Mouse (Mus musculus) liver, postnatal 0 days (tissue): Measurements from ENCODE around the gene Adgrl4. TPM values are rescaled to one million over a fixed set of nuclear protein-coding genes. Genes with fewer than 3 reads are reported as not detected.

Experiments
- ATAC-seq: fragments of 200-750 bp; cut with Nextera tagmentation; 2 replicates; pipeline ENCODE4 v1.8.0; 2017; ENCODE audit warnings: mild to moderate bottlenecking, moderate library complexity
- DNase-seq: peaks from one replicate; pipeline ENCODE4 v3.0.0-alpha.2; 2016
- H3K27ac ChIP-seq: fragments of 300-500 bp; sonication (generic); 2 replicates; pipeline ENCODE4 v1.5.1; 2014; ENCODE audit warnings: antibody characterized with exemption, moderate library complexity, mild to moderate bottlenecking, low read depth
- H3K27me3 ChIP-seq: fragments of 300-500 bp; sonication (generic); 2 replicates; pipeline ENCODE4 v1.6.1; 2014; ENCODE audit warnings: low read length, control low read depth, mixed read lengths; ENCODE audit not compliant: insufficient read depth
- H3K36me3 ChIP-seq: fragments of 300-500 bp; sonication (generic); replicated peaks from 2 replicates; pipeline ENCODE4 v1.6.1; 2014; ENCODE audit warnings: mild to moderate bottlenecking, control low read depth, low read length, moderate library complexity, mixed read lengths; ENCODE audit not compliant: insufficient read depth
- H3K4me1 ChIP-seq: fragments of 300-500 bp; sonication (generic); 2 replicates; pipeline ENCODE4 v1.6.1; 2014; ENCODE audit warnings: antibody characterized with exemption, mild to moderate bottlenecking, control low read depth; ENCODE audit not compliant: insufficient read depth
- H3K4me2 ChIP-seq: fragments of 300-500 bp; sonication (generic); 2 replicates; pipeline ENCODE4 v1.6.1; 2014; ENCODE audit warnings: low read depth, mild to moderate bottlenecking, low read length, moderate library complexity, mixed read lengths
- H3K4me3 ChIP-seq: fragments of 300-500 bp; sonication (generic); 2 replicates; pipeline ENCODE4 v1.5.1; 2014; ENCODE audit warnings: low read depth, low read length
- H3K9ac ChIP-seq: fragments of 300-500 bp; sonication (generic); replicated peaks from 2 replicates; pipeline ENCODE4 v1.6.1; 2014; ENCODE audit warnings: mild to moderate bottlenecking, moderate library complexity
- H3K9me3 ChIP-seq: fragments of 300-500 bp; sonication (generic); 2 replicates; pipeline ENCODE4 v1.6.1; 2016; ENCODE audit warnings: mild to moderate bottlenecking, control low read depth, low read length, mixed read lengths
- CTCF ChIP-seq: sonication (generic); IDR thresholded peaks from 2 replicates; pipeline ENCODE4 v1.5.1; 2016; ENCODE audit warnings: antibody characterized with exemption, low read depth
- EP300 ChIP-seq: IDR thresholded peaks from 2 replicates; pipeline ENCODE4 v1.6.1; 2016; ENCODE audit warnings: antibody characterized with exemption, low read depth, mild to moderate bottlenecking
- WGBS: fragments of 180-500 bp; shearing (Covaris S2); extraction: QIAGEN DNeasy Blood & Tissue Kit; methylation state at CpG from one replicate; pipeline ENCODE4 v1.1.7; 2014; ENCODE audit not compliant: insufficient replicate concordance; 5-methylcytosine and 5-hydroxymethylcytosine counted together
- polyA plus RNA-seq: library from polyadenylated mRNA; unstranded; fragments of >200 nt; fragmentation: Nextera tagmentation; extraction: Ambion mirVana; gene quantifications from 2 replicates; pipeline ENCODE4 v1.2.1, GENCODE M21; 2015

The Adgrl4 gene
- polyA plus RNA-seq, 1 experiment from 2014 or later, result 6.5 TPM

DNA sequence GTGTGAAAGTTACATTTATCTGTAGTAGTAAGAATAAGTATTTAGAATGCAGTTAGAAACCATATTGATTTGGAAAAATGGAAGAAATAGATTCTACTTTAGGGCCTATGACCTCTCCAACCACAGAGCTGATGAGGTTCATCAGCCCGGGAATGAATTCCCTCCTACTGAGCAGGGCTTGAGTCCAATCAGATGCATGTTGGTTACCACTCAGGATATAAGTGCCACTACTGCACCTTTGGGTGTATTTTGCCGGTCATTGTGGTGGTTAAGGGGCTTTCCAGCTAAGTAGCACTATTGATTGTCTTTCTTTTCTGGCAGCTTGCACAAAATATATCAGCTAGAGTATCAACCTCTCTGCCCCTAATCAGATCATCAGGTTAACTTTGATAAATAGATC, 118.9 kb downstream of the Adgrl4 start:
- H3K27ac ChIP-seq, result no peak overlapping the region
- no peak overlapping the region for H3K4me3 ChIP-seq
- no peaks in the 10 kb centered on the region for H3K36me3 ChIP-seq
- no peaks in the 10 kb centered on the region for H3K27me3 ChIP-seq
- 58% methylated on average over 2 of the region's 2 CpGs for WGBS
- H3K9me3 ChIP-seq, result no peaks in the 10 kb centered on the region; the same call in 1 of the 2 replicates
- ATAC-seq, result no peak
- no peaks in the 10 kb centered on the region for H3K4me1 ChIP-seq
- TF ChIP-seq EP300 (no peak), CTCF (no peak)
- DNase-seq, result no peak
- H3K4me2 ChIP-seq, result no peak overlapping the region
- no peak overlapping the region for H3K9ac ChIP-seq

- no peak for DNase-seq
- no peak overlapping the region for H3K4me3 ChIP-seq
- ATAC-seq, result no peak
- H3K9me3 ChIP-seq, result no peaks in the 10 kb centered on the region; the same call in 1 of the 2 replicates
- H3K27ac ChIP-seq, result no peak overlapping the region
- 26% methylated on average over 2 of the region's 2 CpGs for WGBS
- H3K9ac ChIP-seq, result no peak overlapping the region
- no peaks in the 10 kb centered on the region for H3K27me3 ChIP-seq
- H3K4me1 ChIP-seq, result no peaks in the 10 kb centered on the region
- no peak overlapping the region for H3K4me2 ChIP-seq
- H3K36me3 ChIP-seq, result no peaks in the 10 kb centered on the region
- TF ChIP-seq CTCF (no peak), EP300 (no peak)
These were observed 119.4 kb downstream of the Adgrl4 start for GRCm38 (mm10) chr3:151557125-151557524.

DNA sequence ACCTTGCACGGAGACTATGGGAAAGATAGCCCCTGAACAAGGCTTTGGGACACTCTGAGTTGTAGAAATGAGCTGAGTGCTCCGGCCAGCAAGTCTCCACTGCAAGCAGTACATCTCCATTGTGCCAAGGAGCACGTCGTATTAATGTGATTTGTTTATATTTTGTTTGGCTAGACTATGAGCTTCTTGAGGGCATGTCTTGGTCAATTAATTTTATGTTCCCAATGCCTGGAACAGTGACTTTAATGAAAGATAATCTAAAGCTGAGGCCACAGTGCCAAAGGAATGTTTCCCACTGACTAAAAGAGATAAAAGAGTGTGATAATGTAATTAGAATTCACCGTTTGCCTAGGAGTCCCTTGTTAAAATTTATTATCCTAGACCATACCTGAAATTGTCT, 119.9 kb downstream of the Adgrl4 start:
- no peaks in the 10 kb centered on the region for H3K36me3 ChIP-seq
- no peak overlapping the region for H3K9ac ChIP-seq
- H3K27me3 ChIP-seq, result no peaks in the 10 kb centered on the region
- H3K4me2 ChIP-seq, result no peak overlapping the region
- no peak for TF ChIP-seq EP300
- no peak for TF ChIP-seq CTCF
- 66% methylated on average over 5 of the region's 5 CpGs for WGBS
- H3K9me3 ChIP-seq, result no peaks in the 10 kb centered on the region; the same call in 1 of the 2 replicates
- no peak overlapping the region for H3K27ac ChIP-seq
- ATAC-seq (no peak), DNase-seq (no peak)
- no peaks in the 10 kb centered on the region for H3K4me1 ChIP-seq
- H3K4me3 ChIP-seq, result no peak overlapping the region

GRCm38 (mm10) chr3:151558374-151558773, 120.7 kb downstream of the Adgrl4 start:
- Histone ChIP-seq H3K27me3 (no peaks in the 10 kb centered on the region), H3K27ac (no peak overlapping the region), H3K9me3 (no peaks in the 10 kb centered on the region; the same call in 1 of the 2 replicates), H3K4me3 (no peak overlapping the region), H3K4me1 (no peaks in the 10 kb centered on the region), H3K36me3 (no peaks in the 10 kb centered on the region), H3K9ac (no peak overlapping the region), H3K4me2 (no peak overlapping the region)
- ATAC-seq (no peak), DNase-seq (no peak)
- no peak for TF ChIP-seq CTCF
- WGBS, result 55% methylated on average over 4 of the region's 4 CpGs

DNA sequence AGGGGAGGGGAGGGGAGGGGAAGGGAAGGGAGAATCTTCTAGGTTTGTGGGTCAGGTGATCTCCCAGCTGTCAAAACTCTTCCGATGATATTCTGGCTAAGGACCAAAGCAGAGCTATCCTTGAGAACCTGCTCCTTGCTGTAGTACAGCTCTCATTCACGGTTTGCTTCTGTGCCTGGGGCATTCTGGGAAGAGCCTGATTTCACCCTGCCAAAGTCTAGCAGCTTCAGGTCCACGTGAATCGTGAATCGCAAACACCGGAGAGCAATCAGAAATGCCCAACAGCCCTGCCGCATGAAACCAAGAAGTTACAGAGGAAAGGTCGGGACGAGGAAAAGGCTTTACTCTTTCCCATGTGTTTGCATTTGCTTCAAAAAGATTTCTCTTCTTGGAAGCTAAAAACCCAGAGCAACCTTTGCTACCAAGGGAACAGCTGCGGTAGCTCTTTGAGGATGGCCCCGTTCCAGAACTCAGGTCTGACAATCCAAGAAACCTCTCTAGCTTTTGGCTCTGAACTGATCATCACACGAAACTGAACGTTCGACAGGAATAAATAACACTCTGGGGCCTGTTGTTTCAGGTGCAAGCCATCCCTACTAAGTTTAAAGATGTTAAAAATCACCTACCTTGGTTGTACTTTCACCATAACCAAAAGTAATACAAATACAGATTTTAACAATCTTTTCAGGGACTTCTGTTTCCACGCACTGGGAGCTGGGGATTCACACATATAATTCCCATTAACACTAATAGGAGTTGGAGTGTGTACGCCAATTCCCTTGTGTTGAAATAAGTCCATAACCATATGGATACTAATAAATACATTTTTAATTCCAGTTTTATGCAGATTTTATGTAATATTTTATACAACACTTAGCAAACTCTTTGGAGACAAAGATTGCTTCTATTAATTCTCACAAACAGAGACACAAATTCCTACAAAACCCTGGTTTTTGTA, 128.3 kb downstream of the Adgrl4 start:
- H3K36me3 ChIP-seq, result no peaks in the 10 kb centered on the region
- 73% methylated on average over 16 of the region's 16 CpGs for WGBS
- no peak overlapping the region for H3K27ac ChIP-seq
- ATAC-seq (no peak), DNase-seq (no peak)
- TF ChIP-seq CTCF (no peak), EP300 (no peak)
- H3K4me3 ChIP-seq, result no peak overlapping the region
- H3K4me1 ChIP-seq, result no peaks in the 10 kb centered on the region
- H3K9me3 ChIP-seq, result no peaks in the 10 kb centered on the region; the same call in 1 of the 2 replicates
- H3K27me3 ChIP-seq, result no peaks in the 10 kb centered on the region
- H3K4me2 ChIP-seq, result no peak overlapping the region
- H3K9ac ChIP-seq, result no peak overlapping the region

- TF ChIP-seq CTCF (peak; percentile 50), EP300 (no peak)
- WGBS, result 57% methylated on average over 5 of the region's 5 CpGs
- DNase-seq, result no peak
- no peak for ATAC-seq
- H3K27me3 ChIP-seq, result no peaks in the 10 kb centered on the region
- H3K4me2 ChIP-seq, result no peak overlapping the region
- H3K36me3 ChIP-seq, result no peaks in the 10 kb centered on the region
- no peaks in the 10 kb centered on the region for H3K4me1 ChIP-seq
- no peak overlapping the region for H3K9ac ChIP-seq
- H3K4me3 ChIP-seq, result no peak overlapping the region
- no peaks in the 10 kb centered on the region for H3K9me3 ChIP-seq
- no peak overlapping the region for H3K27ac ChIP-seq
These were observed 128.9 kb downstream of the Adgrl4 start for GRCm38 (mm10) chr3:151566629-151567028.
